Mouse (Mus musculus) spleen, adult 2 months (tissue): Measurements from ENCODE around the gene Nsg1.

Source experiments
- CTCF ChIP-seq: fragments of 200-500 bp; IDR thresholded peaks from 2 replicates; pipeline ENCODE4 v1.5.1; 2011; ENCODE audit warnings: mild to moderate bottlenecking, inconsistent platforms; ENCODE audit not compliant: insufficient read depth, insufficient read length, insufficient replicate concordance; ENCODE audit errors: extremely low read depth
- POLR2A ChIP-seq: fragments of 200-500 bp; IDR thresholded peaks from 2 replicates; pipeline ENCODE4 v1.6.1; 2011; ENCODE audit warnings: low read depth, low read length, inconsistent platforms

DNA sequence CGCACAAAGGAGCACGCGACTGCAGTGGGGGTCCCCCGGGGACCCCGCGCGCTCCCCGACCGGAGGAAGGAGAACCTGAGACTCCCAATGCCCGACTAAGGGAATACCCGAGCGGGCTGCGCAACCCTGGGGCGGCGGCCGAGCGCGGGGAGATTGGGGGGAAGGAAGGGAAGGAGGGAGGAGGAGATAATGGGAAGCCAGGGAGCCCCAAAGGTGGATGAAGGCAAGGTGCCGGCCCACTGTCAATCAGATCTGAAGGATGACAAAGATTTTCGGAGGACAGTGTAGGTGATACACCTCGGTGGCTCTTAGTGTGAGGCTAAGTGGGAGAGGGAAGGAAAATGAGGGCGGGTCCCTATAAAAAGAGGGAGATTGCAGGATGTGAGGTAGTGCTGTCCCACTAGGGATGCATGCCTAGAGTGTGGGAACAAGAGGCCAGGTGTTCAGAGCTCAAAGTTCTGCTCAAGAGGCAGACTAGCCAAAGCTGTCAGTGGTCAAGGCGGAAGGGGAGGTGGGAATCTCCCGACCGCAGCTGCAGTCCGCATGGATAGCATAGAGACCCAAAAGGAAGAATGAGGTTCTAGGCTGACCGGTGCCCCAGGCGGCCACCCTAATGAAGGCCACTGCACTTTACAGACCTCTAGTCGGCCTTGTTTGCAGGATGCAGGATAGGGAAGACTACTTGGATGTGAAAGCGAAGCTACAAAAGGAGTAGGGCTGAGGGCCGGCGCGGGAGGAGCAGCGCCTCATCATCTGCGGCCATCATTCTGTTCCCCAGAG, at the start of gene Nsg1:
- TF ChIP-seq CTCF: no peak
- TF ChIP-seq POLR2A: no peak
